Mouse (Mus musculus): ENCODE data around the gene Extl1.
"Not testable (repeated sequence)": the region's sequence is repeated elsewhere in the genome, so short reads cannot be mapped to it uniquely, and the experiment has no call there.

Extl1 gene

DNA sequence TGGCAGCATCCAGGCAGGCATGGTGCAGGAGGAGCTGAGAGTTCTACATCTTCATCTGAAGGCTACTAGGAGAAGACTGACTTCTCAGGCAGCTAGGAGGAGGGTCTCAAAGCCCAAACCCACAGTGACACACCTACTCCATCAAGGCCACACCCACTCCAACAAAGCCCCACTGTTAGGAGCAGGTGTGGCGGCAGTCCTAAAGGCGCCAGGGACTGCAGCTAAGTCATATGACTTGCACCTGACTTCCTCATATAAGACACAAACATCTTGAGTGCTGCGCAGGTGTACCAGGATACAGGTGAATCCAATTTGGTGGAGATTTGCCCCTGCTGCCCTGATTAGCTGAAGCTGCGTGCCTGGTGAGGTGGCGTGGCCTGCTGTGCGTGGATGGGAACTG, at the start of gene Extl1:
TSS of gene Extl1 (minus strand) at position 101 of the 400 bp plus-strand sequence.
- DNase-seq (ENCODE audit: low spot score in 2 of 2), result not testable (repeated sequence)

DNA sequence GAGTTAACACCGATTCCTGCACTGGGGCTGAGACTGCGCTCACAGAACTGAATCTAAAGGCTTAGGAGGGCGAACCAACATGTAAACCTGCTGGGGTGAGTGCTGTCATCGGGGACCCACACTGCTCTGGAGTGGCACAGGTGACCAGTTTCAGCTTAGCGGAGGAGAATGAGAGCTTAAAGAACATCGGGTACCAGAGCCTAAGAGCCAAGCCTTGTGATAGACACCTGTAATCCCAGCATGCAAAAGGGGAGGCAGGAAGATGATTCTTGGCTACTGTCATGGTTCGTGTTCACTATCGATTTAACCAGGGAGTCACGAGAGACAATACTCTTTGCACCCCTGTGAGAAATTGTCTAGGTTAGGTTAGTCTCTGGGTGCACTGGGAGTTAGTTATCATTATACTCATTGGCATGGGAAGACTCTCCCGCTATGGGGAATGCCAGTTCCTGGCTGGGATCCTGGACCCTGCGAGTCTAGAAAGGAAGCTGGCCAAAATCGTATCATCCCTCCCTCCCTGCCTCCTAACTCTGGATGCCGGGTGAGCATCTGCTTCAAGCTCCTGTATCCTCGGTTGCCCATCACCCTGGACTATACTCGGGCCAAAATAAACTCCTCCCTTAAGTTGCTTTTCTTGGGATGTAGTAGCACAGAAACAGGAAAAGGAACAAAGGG, 49.2 kb upstream of the Extl1 start:
- no peak for DNase-seq (ENCODE audit: low spot score in 2 of 2)

DNA sequence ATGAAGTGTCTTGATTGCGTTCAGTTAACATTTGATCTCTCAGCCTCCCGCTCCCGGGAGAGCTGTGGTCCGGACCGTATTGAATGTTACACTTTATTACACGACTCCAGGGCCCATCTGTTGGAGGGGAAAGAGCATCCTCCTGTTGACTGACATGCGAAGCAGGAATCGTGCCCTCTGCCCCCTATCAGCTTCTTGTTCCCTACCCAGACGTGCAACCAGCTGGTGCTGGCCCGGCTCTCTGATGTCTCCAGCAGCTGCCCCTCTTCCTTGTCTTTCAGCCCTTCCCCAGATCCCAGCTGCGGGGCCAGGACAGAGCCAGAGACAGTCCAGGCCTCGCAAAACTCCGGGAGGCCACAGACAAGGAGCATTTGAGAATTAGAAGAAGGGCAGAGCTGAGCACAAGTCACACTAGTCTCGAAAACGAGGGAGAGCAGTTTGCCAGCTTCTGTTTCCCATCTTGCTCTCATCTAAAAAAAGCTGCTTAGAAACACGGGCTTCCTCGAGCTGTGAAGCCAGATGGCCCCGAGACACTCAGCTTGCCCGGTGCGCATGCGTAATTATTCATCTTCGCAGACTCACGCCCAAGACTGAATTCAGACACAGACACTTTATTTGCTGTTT, 46.8 kb upstream of the Extl1 start:
- DNase-seq (ENCODE audit: low spot score in 2 of 2), result no peak

DNA sequence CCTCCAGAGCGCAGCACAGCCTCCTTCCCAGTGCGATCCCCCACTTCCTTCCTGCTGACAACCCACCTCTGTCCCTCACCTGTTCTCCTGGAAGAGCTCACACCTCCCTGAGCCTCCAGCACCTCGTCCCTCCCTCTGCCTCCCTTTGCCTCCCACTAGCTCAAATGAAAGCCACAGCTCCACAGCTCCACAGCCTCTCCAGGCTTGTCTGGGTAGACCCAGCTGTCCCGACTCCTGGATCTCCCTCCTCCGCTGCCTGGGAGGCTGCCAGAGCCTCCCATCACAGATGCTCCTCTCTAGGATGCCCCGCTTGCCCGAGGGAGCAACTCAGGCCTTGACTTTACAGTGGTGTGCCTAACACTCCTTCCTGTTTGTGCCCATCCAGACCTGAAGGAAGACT, 41.4 kb upstream of the Extl1 start:
- no peak for DNase-seq (ENCODE audit: low spot score in 2 of 2)

DNA sequence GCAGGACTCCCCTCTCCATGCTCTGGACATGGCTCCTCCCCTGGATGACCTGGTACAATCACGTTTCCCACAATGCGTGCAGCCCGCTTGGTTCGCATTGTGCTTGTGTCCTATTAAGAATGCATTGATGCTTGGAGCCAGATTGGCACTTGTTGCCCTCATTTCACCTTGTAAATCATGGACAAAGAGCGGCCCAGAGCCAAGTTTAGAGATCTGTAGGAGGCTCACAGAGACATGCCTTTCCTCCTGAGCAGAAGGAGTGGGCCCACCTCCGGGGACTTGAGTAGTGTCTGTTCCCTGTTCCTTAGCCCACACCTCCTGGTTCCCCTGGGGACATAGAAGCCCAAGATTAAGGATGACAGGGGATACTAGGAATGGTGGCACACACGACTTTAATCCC, 40.3 kb upstream of the Extl1 start:
- no peak for DNase-seq (ENCODE audit: low spot score in 2 of 2)

DNA sequence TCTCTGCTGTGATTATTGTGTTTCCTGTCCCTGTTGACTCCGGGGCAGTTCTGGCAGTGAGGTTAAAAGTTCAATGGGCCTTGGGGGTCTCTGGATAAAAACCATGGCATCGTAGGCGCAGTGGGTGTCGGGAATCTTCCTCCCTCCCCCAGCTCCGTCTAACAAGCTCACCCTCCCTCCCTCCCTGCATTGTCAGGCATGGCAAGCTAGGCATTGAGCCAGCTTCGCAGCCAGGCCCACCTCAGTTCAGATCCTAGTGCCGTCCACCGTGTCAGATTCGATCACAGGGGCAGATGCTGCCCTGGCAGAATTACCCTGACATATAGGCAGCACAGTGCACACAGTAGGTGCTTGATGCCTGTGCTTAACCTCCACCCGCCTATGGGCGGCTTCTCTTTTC, 38.3 kb upstream of the Extl1 start:
- DNase-seq (ENCODE audit: low spot score in 2 of 2), result no peak

DNA sequence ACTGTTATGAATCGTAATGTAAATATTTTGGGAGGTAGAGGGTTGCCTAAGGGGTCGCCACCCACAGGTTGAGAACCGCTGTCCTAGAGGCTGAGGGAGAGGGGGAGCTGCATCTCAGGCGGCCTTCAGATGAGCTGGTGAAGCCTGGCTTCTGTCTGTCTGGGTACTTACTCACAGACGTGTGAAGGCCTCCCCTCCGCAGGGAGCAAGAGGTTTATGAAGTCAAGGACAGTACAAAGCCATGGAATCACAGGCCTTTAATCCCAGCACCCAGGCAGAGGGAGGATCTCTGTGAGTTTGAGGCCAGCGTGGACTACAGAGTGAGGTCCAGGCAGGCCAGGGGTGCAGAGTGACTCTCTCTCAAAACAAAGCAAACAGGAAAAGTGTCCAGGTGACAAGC, 33.5 kb upstream of the Extl1 start:
- no peak for DNase-seq (ENCODE audit: low spot score in 2 of 2)

DNA sequence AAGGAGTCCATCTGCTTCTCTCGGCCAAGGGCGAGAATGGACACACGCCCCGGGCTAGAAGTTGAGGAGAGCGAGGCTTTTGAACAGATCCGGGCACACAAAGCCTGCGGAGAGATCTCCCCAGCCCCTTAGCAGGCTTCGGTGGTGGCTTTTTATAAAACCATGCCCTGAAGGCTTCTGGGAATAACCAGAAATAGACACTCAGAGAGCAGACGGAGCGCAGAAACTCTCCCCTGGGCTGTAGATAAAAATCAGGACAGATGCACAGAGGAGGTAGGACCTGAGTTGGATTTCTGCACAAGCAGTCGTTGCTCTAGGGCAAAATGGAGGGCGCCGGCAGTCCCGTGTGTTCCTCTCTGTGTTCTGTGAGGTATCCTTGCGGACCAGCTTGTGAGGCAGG, 33.0 kb upstream of the Extl1 start:
- no peak for DNase-seq (ENCODE audit: low spot score in 2 of 2)

DNA sequence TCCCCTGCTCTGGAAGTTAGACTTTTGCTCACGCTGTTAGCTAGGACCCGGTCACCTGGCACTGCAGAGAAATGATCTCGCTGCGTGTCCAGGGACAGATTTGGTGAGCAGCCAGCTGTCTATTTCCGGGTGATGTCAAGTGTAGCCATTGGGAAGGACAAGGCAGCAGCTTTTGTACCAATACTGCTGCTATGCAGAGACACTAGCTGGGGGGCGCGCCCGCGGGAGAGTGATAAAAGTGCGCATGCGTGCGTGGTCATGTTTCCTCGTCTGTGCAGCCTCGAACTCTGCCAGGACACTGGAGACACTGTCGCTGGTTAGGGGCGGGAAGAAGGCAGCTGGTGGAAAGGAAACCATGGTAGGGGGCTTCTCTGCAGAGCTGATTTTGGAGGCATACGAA, 32.5 kb upstream of the Extl1 start:
- DNase-seq (ENCODE audit: low spot score in 2 of 2), result no peak

DNA sequence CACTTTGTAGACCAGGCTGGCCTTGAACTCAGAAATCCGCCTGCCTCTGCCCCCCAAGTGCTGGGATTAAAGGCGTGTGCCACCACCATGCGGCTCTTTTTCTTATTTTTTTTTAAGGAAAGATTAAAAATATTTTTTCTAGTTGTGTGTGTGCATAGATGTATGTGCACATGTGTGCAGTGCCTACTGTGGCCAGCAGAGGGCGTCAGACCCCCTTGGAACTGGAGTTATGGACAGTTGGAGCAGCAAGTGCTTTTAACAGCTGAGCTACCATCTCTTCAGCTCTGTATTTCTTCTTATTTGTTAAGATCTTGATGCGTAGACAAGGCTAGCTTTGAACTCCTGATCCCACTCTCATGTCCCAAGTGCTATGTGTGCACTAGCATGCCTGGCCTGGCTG, 25.6 kb upstream of the Extl1 start:
- peak in 1 of 2 experiments; percentile 32 for DNase-seq (ENCODE audit: low spot score in 2 of 2)

DNA sequence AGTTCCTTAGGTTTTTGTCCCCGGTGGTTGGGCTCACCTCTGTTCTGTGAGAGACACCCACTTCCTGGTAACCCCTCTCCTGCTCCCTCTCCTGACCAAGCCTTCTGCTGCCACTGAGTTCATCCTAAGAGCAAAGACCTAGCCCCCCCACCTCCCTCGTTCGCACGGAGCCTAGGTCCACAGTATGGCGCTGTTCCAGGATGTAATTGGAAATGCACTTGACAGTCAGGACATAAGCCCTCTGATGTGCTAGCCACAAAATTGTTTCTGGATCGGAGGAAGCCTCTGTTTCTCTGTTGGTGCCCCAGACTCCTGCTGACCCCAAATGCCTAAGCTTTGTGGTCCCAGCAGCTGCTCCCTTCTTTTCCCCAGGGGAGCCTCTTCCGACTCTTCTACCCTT, 20.1 kb upstream of the Extl1 start:
- no peak for DNase-seq (ENCODE audit: low spot score in 2 of 2)

DNA sequence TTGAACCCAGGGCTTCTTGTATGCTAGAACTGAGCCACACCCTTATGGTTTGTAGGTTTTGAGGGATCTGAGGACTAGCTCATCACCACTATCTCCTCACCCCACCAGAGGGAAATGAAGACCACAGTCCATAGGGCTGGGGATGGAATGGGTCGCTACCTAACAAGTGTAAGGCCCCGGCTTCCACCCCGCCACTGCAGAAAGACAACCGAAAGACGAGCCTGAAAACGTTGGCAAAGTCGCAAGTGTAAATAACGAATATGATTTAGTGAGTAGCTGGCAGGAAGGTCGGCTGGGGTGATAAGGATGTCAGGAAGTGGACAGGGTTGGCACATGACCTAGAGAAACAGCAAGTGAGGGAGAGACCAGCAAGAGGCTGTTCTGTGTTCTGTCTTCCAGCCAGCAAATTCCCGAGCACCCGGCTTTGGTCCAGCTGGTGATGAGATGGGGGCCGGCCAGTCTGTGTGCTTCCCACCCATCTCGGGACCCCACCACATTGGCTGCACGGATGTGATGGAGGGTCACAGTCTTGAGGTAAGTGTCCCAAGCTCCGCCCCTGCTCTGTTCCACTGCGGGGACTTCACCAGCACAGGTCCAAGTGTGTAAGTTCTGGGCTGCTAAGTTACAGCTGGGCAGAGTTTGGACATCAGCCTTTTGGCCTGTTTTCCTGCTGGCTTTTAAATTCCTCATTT, 19.1 kb upstream of the Extl1 start:
- DNase-seq (ENCODE audit: low spot score in 2 of 2), result no peak

DNA sequence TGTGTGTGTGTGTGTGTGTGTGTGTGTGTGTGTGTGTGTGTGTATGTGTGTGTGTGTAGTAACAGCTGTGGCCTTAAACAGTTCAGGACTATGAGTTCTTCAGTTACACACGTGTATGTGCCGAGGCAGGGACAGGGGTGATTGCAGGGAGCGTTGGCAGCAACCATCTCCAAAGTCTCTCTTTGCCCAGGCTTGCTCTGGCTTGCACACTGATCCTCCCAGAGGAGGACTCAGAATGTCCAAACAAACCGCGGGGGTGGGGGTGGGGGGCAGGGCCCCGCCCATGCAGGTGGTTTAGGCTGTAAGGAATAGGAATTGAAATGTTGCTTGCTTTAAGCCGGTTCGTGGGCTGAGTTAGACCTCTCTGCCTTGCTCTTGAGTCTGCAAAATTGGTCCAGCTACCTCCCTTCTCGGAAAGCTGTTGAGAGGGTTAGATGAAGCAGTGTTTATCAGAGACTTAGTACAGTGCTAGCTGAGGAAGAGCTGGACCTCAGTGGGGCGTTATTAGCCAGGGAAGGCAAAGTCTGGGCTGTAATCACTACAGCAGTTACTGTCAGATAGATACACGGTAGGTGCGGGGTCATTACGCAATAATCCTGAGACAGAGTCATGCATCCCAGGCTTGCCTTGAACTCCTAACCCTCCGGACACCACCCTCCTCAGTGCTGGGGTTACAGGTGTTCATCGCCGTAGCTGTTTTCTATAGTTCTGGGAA, 18.4 kb upstream of the Extl1 start:
- no peak for DNase-seq (ENCODE audit: low spot score in 2 of 2)

DNA sequence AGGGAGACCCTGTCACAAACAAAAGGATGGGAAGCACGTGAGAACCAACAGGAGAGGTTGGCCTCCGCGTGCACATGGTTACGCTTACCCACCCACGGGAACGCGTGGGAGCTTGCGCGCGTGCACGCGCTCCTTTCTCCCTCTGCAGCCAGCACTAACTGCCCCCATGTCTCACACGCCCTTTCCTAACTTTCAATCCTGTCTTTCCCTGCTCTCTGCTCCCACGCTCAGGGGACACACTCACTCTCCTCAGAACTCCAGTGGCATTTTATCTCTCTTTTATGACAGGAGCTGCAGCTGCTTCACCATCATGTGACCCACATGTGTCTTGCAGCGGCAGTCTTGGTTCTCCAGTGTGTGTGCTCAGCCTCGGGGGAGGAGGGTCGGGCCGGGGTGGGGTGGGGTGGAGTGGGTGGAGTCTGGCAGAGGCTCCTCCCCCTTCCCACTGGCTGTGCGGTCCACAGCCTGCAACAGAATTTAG, 17.6 kb upstream of the Extl1 start:
- peak; percentile 52 to 76 for DNase-seq (ENCODE audit: low spot score in 2 of 2)

DNA sequence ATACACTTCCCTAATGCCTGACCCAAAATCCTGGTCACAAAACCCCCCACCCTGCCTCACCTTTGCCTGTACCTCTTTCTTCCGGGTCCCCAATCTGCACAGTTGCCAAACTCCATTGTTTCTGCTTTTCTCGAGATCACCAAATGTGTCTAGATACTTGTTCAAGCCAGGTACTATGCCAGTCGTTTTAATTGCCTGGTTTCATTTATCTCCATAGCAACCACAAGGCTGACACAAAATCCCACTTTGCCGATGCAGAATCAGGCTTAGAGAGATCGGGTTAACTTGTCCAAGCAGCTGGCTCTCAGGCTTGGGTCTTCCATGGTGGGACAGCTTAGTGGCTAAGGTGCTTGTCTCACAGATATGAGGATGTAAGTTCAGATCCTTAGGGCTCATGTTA, 16.6 kb upstream of the Extl1 start:
- DNase-seq (ENCODE audit: low spot score in 2 of 2), result no peak

DNA sequence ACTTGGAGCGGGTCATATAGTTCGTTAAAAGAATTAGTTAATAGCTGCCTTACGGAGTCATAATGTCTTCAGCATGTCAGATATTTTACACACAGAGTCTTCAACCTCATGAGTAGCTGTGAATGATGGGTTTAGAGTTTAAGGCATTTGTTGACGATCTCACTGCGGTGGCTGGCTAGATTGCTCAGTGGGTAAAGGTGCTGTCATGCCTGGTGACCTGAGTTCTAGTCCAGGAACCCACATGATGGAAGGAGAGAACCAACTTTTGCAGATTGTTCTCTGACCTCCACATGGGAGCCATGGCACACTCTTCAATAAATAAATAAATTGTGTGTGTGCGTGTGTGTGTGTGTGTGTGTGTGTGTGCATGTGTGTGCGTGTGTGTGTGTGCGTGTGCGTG, 14.1 kb upstream of the Extl1 start:
- DNase-seq (ENCODE audit: low spot score in 2 of 2), result no peak

DNA sequence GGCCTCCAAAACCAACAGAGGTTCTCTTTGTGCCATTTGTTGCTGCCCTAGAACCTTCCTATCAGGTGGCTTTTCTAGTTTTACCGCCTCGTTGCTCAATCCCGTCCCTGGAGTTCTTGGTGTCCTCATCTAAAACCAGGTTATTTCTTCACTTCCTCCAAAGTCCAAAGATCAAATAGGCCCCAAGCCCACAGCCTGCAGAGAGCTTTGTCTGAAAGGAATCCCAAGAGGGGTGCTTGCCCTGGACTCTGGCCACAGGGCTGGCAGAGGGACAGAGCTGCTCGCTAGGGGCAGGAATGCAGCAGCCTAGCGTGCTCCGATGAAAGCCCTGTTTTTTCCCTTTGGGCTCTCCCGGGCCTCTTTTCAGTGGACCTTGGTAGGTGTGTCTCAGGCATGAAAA, 13.5 kb upstream of the Extl1 start:
- no peak for DNase-seq (ENCODE audit: low spot score in 2 of 2)

DNA sequence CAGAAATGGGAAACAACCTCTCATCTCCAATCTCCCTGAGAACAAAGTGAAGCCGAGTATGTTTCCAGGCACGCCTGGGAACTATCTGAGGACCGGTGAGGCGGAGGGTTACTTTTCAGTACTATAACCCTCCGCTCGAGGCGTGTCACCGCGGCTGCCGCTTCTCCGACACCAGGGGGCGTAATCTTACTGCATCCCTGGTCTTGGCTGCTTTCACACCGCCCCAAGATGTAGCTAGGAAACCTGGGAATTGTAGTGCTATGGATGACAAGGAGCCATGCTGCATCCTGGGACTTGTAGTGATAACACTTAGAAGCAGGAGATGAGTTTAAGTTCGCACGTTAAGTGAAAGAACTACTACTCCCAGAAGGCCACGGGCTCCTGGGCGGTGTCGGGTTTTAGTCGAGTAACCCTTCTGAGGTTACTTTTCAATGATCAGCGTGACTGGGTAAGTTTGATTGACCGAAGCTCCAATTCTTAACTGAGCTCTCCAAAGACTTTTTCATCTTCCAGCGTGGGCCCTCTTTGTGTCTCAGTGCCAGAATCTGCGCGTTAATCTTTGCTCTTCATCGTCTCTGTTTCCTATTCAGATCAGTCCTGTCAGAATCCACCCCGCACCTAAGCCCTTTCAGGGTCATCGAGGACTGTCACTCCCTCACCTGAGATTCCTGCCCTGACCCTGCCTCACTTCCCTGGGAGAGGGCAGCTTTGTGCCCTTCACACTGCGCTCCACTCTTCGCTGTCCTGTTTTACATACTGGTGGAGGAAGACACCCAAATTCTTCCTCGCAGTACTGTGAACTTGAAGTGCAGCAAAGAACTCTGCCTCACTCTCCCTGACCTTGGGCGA, 12.6 kb upstream of the Extl1 start, which contains the start of gene Pafah2:
TSS of gene Pafah2 (plus strand) at position 344 of the 849 bp plus-strand sequence.
- peak; percentile 89 to 94 for DNase-seq (ENCODE audit: low spot score in 2 of 2)

DNA sequence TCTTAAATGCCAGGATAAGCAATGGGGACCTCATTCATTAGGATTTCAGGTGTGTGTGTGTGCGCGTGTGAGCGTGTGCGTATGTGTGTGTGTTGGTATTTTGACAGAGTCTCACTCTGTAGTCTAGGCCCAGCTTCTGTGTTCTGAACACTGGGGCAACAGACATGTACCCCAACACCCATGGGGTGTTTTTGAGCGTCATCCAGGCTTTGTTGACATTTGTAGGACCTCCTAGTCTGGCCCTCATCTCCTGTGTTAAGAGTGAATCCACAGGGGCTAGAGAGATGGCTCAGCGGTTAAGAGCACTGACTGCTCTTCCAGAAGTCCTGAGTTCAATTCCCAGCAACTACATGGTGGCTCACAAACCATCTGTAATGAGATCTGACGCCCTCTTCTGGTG, 11.5 kb upstream of the Extl1 start:
- no peak for DNase-seq (ENCODE audit: low spot score in 2 of 2)

DNA sequence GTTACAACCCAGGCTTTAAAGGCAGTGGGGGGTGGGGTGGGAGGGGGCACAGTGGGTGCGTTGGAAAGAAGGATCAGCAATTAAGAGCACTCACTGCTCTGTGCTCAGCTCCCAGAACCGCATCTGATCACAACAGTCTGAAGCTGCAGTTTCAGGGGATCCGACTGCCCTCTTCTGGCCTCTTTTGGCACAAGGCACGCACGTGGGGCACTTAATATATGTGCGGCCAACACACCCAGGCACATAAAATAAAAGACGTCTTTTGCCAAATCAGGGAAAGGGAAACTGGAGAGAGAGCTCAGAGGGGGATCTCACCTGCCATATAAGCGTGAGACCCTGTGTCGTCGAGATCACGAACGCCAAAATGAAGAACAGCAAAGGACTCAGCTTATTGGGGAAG, 9.4 kb upstream of the Extl1 start:
- no peak for DNase-seq (ENCODE audit: low spot score in 2 of 2)

DNA sequence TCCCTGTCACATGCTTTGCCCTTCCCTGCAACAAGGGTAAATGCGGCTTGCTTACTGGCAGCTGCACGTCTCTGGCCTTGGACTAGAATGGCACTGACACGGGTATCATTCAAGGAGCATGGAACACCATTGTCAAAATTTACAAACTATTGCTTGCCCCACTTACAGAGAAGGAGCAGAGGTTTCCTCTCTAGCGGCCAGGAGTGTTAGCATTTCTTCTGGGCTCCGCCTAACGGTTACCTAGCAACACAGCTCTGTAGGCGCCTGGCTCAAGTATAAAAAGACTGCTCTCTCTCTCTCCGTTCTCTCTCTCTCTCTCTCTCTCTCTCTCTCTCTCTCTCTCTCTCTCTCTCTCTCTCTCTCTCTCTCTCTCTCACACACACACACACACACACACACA, 8.9 kb upstream of the Extl1 start:
- DNase-seq (ENCODE audit: low spot score in 2 of 2), result no peak

Measured in spleen, postnatal 4 days (tissue).